Mouse (Mus musculus) T-helper 1 cell (primary cell): ENCODE measurements around the gene Eid1.

Source experiments
- in situ Hi-C: fragments of 300-600 bp; cut with MboI, MseI; formaldehyde crosslinking; loops from one replicate; pipeline ENCODE4 v1.15.1; 2025; ENCODE audit warnings: high pct_unique_total_duplicates

The Eid1 gene

DNA sequence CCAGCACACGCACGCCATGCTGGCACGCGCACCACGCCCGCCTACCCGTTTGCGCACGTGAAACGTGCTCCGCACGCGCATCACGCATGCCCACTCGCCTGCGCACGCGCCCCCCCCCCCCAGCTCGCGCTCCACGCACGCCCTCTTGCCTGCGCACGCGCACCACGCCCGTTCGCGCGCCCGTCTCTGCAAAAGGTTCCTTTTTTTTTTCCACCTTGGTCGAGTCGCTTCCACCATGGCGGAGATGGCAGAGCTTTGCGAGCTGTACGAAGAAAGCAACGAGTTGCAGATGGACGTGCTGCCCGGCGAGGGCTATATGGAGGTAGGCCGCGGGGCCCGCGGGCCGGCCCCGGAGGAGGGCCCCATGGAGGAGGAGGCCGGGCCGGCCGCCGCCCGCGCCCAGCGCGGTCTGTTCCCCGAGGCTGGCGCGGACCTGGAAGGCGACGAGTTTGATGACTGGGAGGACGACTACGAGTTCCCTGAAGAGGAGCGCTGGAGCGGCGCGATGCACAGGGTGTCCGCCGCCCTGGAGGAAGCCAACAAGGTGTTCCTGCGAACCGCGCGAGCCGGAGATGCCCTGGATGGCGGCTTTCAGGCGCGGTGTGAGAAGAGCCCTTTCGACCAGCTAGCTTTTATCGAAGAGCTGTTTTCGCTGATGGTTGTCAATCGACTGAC is at the start of gene Eid1:
TSS of gene Eid1 (plus strand) at position 139 of the 675 bp plus-strand sequence.
- in situ Hi-C loops = no loop called here

DNA sequence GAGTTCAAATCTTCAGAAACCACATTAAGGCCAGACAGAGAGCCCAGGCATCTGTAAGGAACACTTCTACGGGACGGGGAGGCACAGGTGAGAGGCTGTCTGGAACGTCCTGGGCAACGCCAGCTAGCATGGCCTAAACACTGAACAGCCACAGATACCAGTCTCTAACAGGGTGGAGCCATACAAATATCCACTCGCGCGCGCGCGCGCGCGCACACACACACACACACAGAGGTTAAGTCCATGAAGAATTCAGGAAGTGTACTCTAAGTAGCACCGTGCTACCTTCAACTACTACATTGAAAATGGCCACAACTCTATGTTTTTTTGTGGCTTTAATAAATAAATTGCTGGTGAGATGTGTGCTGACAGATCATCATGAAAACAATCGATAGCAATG is 49.7 kb upstream of the Eid1 start:
- in situ Hi-C loops = loop anchor here (25.0 kb wide), 1 partner anchor 511 kb away; the partner anchor contains the start of gene Myef2

DNA sequence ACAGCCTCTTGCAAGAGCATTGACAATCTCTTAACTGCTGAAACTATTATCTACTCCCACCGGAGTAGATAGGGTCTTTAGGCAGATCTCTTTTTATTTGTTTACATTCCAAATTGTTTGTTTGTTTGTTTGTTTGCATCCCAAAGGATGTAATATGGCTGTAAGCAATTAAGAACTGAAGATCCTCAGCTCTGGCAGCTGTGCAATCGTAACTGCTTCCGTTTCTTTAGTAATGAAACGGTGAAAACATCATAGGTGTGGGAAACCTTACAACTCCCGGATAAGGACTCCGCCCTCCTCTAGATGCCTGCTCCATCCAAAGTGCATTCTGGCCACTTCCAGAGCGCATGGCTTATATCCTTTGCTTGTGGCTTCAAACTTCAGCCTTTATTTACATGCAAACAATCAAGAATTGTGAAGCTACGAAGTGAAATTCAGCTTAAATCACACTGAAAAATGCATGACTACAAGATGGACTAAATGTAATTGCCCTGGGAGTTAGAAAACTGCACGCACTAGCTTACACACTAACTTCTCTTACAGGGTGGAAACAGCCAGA is 48.7 kb upstream of the Eid1 start:
- in situ Hi-C loops = loop anchor here (25.0 kb wide), 1 partner anchor 512 kb away; the partner anchor contains the start of gene Myef2

DNA sequence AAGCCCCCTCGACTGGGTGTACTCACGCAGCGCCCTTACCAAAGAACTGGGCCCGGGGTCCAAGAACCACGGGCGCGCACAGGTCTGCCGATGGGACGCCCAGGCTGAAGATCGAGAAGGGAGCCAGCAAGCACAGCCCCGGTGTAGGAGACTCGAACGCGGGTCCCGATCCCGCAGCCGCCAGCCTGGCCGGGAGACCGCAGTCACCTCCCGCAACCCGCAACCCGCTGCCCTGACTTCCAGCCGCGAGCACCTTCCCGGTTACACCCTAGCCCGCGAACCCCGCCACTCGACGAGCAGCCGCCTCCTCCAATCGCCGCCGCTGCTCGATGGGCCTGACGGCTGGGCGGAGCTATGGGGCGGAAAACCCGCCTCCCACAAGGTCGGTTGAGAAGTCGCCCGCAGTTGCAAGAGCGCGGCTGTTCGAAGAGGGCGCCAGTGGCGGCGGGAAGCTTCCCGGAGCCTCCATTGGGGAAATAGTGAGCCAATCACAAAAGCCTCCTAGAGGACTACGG is 48.0 kb upstream of the Eid1 start, which contains the start of gene Cep152:
TSS of gene Cep152 (minus strand) at position 277 of the 515 bp plus-strand sequence.
- in situ Hi-C loops = loop anchor here (25.0 kb wide), 1 partner anchor 513 kb away; the partner anchor contains the start of gene Myef2

DNA sequence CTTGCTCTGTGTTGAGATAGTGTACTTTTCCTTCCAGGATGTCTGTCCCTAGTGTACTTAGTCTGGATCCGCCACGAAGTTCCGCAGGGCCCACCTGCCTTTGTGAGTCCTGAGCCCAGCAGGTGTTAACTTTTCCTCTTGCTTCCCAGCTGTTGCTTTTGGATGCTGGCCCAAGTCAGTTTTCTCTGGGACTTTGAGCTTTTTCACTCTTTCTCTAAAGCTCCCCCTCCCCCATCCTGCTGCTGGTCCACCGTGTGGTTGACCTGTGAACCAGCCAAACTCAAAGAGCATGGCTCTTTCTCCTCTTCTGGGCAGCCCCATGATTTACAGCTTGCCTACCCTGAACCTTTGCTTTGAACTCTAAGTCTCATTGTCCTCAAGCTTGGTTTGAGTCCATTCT is 46.4 kb upstream of the Eid1 start:
- in situ Hi-C loops = no loop called here

DNA sequence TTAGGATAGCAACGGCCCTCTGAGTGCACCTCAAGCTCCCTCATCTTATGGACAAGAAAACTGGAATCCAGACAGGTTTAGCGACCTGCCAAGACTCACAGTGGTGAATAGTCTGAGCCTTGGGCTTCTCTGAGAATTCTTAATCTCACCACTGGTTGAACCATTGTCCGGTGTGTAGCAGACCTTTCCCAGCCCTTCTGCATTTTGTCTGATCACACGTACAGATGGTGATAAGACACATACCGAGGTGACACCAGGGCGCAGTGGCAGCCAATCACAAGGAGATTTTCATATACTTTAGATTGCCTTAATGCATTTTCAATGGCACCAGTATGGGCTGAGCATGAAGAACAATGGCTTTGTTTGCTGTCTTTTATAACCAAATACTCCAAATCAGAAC is 44.4 kb upstream of the Eid1 start:
- in situ Hi-C loops = no loop called here

DNA sequence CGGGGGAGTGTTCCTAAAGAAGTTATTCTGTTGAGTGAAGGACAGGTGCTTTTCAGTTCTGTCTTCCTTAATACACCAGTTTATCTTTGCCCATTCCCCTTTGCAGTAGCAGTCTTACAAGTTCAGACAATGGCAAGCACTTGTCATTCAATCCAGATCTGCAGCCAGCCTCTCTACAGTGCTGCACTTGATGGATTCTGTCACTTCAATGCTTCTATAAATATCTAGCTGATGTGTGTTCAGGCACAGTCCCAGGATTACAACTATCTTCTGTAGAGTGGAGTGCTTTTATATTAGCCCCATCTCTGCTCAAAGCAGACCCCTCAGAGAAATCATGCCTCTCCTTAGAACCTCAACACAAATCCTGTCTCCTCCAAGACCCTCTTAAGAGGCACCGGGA is 42.9 kb upstream of the Eid1 start:
- in situ Hi-C loops = no loop called here

DNA sequence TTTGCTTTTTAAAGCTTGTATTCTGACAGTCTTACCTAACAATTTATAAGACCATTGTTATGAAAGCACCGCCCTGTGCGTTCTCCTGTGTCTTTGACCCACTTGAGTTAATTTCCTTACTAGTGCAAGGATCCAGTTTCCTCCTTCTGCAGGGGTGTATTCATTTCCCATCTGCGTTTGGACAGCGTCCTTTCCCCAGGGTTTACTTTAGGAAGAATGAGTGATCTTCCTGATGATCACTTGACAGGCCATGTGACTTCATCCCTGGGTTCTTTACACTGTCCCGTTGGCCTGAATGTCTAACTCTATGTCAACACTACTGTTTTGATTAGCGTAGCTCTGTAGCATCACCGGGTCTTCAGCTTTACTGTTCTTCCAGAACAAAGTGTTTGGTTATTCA is 35.6 kb upstream of the Eid1 start:
- in situ Hi-C loops = no loop called here

DNA sequence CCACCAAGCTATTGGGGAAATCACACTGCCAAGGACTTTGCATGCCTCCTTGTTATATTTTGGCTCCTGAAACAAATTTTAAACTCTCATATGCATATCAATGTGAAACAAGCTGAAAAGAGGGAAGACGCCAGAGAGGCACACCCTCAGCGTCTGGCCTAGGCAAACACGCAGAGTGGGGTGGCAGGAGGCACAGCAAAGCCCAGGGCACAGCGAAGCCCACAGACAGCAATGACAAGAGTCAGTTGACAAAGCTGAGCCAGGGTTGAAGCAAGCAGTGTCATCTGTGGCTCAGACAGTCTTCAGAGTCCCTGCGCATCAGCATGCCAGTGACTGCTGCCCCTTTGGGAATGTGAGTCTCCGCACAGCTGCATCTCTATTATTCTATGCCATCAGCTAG is 28.0 kb upstream of the Eid1 start:
- in situ Hi-C loops = no loop called here

DNA sequence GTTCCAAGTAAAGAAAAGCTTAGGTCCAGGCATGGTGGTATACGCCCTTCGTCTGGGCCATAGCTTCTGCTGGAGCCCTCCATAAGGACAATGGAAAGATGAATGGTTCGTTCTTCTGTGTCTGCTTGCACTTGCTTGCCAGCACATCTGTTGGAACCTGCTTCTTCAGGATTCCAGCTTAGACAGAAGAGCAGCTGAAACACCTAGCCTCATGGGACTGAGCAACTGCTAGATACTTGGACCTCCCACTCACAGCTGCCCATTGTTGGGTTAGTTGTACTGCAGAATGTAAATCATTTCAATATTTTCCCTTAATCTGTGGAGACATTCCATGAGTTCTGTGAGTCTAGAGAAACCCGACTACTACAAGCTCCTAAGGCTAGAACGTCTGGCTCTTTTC is 22.9 kb upstream of the Eid1 start:
- in situ Hi-C loops = no loop called here

DNA sequence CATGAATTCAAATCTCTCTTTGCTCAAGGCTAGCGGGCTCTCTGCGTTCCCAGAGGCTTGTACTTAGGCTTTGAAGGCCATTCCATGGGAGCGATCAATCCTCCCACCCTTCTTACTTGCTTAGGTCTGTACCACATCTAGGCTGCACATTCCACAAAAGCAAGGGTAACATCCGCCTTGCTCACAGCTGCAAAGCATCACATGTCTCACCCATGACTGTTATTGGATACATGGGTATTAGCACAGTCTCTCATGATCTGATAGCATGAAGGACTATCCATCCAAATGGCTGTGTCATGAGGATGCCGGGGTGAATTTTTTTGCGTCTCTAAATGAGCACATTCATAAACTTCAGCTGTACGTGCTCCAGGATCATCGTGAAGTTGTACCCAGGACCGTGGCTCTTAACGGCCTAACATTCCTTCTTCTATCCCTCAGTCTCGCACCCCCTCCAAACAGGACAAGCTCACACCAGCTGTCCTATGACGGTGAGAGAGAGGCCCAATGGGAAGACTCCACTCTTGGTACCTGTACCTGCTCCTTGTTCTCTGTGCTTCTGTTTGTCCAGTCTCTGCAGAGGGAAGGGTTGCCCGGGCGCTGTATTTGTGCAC is 22.0 kb upstream of the Eid1 start:
- in situ Hi-C loops = no loop called here

DNA sequence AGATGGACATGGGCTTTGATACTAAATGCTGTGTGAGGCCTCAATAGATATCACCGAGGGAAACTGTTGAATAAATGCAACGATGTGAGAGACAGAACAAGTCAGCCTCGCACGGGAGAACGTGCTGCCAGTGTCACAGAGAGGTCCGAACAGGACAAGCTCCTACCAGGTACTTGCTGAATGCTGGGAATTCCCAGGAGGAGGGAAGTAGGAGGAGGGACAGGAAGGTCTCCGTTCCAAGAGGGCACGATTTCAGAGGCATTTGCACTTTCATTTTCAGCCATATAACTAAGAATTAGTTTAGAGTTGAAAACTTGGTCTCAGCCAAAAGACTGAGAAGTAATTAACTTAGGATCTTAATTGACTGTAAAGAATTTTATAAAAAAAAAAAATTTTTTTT is 21.3 kb upstream of the Eid1 start:
- in situ Hi-C loops = no loop called here

DNA sequence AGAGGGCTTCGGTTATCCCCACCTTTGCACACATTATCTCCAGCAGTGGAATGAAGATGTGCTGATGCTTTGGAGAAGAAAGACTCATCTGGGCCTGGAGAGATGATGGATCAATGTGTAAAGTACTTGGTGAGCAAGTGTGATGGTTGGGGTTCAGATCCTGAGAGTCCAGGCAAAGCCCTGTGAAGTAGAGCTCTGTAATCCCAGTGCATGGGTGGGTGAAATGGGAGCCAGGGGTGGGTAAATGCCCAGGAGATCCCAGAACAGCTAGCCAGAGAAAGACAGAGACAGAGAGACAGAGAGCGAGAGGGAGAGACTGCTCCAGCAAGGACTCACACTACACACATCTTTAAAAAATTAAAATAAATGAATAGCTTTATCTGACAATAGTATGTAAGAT is 19.6 kb upstream of the Eid1 start:
- in situ Hi-C loops = no loop called here

DNA sequence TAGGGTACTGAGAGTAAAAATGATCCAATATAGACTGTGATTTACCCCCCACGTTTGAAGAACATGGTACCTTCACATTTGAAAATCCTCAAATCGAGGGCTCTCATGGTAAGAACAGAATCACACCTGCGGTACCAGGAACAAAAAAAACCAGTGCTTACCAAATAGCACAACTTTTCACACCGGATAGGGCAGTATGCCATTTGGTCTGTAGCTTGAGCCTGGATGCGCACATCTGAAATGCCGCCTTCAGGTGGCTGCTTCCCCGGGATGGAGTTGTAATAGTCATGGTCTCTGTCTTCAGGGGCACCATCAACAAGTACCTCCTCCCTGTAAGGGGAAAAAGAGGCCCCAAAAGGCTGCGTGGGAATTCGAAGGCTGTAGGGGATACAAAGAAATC is 17.5 kb upstream of the Eid1 start:
- in situ Hi-C loops = loop anchor here (5.0 kb wide), 1 partner anchor 77 kb away; no protein-coding TSS in a partner anchor

DNA sequence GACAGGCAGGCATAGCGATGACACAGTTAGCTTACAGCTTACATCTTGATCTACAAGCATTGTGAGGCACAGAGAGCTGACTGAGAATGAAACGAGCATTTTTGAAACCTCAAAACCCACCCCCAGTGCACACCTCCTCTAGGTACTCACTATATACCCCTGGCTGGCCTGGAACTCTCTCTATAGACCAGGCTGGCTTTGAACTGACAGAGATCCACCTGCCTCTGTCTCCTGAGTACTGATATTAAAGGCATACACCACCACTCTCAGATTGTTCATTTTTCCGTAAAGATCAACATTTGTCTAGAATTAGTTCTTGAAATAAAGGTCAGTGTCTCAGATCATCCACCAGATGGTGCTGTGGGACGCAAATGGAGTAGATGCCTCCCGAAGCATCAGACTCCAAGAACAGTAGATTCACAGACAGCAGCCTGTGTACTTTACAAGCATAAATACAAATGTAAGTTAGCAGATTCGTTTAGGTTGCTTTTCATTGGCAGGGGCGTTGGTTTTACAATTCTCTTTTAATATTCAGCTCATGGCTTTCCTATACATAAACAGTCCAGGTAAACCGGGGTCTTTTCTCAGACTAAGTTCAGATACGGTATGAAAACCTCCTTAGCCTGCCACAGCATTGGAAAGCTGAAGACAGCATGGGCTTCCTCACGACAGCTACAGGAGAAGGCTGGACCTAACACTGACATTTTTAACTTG is 12.9 kb upstream of the Eid1 start:
- in situ Hi-C loops = loop anchor here (5.0 kb wide), 1 partner anchor 72 kb away; no protein-coding TSS in a partner anchor

DNA sequence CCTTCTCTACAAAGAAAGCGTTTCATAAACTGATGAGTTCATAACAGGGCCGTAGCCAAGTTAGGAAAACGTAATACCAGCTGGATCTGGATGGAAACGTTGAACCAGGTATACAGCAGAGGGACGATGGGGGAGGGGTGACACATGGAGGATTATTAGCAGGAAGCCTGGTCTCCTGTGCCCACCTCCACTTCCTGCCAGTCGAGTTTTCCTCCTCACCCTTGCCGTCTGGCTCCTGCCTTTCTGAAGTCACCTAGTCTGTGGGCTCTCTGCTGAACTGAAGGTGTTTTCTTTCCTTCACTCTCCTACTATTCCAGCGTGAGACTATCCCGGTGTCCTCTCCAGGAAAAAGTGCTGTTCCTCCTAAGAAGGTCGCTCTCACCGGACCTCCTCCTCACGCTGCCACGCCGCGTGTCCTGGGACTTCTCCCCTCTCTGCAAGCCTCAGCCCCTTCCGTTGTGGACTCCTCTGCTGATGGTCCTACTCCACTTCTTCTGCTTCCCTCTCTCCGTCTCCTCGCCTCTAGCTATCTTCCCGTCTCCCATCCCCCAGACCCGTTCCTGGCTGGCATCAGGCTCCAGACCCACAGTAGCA is 12.3 kb upstream of the Eid1 start:
- in situ Hi-C loops = no loop called here

DNA sequence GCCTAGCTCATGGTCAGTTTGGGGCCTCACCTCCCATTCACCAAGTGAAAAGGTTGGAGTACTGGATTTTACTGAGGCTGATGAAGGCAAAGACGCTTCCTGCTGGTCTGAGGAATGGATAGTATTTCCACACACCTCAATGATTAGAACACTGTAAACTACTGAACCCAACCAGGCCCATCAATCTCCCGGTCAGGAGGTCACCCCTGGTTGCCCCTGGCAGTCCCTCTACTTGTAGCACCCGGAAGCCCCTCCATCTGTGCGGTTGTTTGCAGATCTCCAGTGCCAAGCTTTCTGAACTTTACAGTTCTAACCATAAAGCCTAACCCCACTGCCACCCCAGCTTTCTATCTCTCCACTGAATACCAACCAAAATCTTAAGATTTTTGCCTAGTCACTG is 11.7 kb upstream of the Eid1 start:
- in situ Hi-C loops = no loop called here

DNA sequence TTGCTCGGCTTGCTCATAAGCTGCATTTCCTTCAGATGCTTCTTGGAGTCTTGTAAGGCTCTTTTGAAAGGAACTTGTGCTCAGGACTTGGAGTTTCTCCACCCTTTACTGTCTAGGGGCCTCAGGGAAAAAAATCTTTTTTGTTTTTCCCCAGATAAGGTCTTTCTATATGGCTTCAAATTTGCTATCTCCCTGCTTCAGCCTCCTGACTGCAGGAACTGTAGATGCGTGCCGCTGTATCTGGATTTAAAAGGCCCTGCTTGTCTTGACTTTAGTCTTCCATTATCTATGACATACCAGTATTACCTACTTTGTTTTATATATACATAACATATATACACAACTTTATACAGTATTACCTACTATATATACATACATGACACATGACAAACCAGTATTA is 10.4 kb upstream of the Eid1 start:
- in situ Hi-C loops = no loop called here

DNA sequence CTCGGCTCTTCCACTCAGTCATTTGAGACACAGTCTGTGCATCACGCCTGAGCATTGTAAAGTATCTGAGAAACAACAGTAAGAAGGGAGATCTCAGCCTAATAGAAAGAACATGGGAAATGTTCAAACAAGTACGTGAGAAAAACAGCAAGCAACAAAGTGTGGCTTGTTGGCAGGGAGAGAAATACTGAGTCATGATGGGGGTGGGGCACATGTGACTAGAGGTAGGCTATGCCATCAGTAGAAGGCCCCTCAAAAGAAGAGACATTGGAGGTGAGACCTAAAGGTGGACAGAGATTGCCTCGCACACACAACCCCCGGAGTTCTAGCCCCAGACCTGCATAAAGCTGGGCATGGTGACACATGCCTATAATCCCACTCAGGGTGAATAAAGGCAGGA is 7.7 kb upstream of the Eid1 start:
- in situ Hi-C loops = no loop called here

DNA sequence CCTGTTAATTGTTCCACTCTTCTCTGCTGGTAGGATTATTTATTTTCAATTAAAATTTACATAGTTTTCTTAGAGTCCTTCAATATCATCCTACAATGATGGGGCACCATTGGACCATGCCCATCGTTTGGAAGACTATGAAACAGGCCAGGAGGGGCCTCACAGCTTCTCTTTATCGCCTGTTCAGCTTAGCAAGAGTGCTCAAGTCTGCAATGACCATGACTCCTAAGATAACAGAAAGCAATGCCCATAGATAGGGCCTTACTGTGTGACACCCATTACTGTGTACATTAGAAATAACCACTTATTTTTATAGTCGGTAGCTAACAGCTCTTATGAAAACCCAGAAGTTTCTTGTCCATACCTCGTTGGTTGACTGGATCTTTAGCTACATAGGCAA is 7.0 kb upstream of the Eid1 start:
- in situ Hi-C loops = no loop called here

DNA sequence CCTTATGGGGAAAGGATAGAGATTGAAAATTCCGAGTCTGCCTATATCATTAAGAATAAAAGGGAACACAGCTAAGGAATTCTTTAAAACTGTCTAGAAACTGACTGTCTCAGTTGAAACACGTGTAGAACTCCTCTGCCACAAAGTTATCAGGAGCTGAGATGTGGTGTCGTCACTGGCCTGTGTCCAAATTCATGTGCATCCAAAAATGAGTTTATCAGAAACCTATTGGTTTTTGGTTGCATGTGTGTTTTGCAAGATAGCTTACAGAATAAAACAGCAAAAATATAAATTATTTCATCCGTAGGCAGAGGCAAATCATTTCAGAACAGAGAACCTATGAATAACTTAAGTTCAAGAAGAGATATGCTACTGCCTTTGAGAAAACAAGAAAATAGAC is 6.2 kb upstream of the Eid1 start:
- in situ Hi-C loops = no loop called here

DNA sequence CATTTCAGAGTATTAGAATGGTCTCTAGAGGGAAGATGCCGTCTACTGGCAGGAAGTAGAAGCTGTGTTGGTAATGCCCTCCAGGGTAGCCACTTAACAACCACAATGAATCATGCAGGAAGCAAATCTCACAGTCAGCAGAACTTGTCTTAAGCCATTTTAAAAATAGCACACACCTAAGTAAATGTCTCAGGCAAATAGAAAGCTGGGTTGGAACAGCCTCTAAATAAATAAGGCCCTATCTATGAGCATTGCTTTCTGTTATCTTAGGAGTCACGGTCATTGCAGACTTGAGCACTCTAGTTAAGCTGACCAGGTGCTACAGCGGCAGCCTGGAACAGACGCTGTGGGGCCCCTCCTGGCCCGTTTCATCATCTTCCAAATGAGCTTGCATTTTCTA is 5.7 kb upstream of the Eid1 start:
- in situ Hi-C loops = no loop called here
